Mouse (Mus musculus): ENCODE results near the gene Pi16.
A peak's percentile ranks its signal among the peaks of the same experiment; 100 is the strongest.
"Not testable (repeated sequence)": the region's sequence is repeated elsewhere in the genome, so short reads cannot be mapped to it uniquely, and the experiment has no call there.

The Pi16 gene

DNA sequence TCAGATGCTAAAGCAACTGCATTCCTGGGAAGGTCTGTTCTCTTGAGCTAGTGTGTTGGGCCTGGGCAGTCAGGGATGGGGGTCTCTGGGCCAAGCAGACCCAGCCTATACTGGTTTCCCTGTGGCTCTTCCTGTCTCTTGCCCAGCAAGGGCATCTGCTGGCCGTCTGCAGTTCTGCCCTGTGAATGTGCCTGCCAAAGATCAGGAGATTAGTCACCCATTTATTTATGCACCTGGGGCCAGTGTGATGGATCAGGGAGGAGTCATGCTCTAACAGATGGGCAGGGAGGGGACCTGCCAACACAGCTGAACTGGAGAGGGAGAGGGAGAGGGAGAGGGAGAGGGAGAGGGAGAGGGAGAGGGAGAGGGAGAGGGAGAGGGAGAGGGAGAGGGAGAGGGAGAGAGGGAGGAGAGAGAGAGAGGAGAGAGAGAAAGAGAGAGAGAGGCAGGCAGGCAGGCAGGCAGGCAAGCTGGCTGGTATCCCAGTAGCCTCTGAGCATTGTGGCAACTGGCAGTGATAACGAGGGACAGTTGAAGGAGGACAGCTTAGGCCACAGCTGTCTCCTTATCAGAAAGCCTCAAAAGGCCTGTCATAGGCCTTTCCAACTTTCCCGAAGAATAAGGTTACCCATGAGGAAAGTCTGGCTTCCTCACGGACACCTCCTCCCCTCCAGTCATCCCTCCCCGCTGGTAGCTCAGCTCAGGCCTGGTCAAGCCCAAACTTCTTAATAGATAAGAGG is 13.4 kb downstream of the Pi16 start:
- no peak for DNase-seq (ENCODE audit: low spot score)

DNA sequence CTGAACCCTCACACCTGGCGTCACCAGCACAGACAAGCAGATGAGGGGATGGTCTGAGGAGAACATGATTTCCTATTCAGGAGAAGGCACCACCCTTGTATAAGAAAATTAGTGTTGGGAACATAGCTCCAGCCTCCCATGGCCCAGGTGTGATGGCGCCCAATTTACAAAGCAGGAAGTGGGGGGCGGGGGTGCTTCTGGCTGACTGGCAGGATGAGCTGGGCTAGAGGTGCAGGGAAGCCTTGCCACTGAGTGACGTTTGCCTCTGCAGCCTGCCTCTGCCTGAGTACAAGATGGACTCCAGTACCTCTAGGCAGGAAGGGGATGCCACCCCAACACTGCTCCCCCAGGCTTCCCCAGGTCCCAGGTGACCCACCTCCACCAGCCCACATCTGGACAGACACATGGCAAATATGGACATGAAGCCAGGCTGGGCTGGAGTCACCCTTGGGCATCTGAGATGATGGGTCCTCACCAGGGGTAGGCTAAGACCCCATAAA is 14.8 kb downstream of the Pi16 start:
- no peak for DNase-seq (ENCODE audit: low spot score)

DNA sequence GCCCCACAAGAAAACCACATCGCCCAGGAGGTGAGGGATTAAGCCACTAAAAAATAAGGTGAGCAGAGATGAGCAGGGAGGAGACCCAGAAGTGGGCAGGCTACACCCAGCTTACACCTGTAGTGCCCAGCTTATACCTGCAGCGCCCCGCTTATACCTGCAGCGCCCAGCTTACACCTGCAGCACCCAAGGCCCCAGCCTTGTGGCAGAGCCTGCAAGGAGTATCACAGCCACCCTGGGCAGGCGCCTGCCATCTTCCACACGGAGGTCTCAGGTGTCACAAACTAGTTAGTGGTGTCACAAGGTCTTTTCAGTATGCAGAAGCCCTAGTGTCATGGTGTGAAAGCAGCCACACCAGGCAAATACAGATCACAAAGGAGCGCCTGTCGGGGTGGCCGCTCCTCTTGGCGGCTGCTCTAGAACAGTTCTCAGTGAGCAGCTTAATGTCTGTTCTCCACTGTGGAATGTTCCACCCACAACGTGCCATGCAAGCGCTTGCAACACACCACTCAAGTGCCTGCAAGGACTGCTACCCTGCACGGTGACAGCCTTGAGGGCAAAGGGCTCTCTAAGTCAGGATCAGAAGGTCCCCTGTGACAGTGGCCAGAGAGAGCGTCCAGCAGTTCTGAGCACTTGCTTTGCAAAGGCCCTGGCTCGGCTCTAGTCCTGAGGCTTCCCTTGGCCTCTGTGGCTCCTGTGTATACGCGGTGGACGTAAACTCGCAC is 18.9 kb downstream of the Pi16 start:
- DNase-seq (ENCODE audit: low spot score): no peak

DNA sequence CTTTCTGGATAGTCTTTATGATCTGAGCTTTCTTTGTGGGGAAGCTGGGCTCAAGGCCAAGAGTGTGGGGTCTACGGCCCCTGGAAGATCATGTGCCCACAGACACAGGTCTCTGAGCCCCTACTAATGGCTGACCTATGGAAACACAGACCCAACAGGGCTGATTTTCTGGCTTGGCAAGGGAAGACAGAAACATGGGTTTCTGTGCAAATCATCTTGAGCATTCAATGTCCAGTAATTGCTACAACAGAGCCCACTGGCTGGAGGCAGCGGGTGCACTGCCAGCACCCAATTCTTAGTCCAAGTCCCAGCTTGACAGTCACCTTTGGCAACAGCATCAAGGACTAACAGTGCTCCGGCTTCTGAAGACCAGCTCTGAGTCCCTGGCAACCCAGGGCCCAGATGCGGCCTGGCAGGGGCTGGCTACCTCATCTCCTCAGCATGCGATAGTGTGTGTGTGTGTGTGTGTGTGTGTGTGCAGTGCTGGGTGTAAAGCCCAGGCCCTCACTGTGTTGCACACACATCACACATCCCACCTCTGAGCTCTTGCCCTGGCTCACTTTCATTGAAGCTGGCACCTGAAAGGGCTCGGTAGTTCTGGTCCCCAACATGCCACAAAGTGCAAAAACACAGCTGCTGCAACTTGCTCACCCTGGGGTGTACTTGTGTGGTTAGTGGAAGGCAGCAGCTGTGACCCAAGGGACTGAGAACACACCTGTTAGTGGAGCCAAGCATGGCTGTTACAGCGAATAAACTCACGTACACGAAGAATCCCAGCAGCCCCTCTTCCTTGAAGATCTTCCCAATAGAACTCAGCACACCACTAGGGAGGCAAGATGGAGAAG is 20.7 kb downstream of the Pi16 start:
- DNase-seq (ENCODE audit: low spot score): no peak

DNA sequence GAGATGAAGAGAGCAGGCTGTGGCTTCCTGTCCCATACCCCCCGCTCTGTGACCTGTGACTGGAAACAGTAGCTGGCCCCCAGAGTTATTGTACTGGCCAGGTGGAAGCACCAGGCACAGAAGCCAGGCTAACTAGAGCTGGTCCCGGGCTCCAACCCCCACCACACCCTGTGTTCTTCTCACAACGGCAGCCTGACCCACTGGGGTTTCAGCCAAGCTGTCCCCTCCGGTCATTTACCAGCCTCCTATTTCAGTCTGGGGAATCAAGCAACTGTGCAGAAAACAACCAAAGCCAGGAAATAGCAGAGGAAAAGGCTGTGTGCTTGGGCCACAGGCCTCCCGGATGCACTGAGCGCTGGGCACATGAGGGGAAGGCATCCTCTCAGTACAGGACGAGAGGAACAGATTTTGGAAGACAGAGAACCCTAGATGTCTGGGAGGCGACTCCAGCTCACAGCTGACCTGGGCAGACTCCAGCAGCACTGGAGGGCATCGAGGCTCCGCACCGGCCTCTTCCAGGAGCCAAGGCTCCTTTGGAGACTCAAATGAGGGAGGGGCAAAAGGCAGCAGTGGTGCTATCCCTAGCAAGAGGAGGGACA is 21.8 kb downstream of the Pi16 start:
- DNase-seq (ENCODE audit: low spot score): no peak

DNA sequence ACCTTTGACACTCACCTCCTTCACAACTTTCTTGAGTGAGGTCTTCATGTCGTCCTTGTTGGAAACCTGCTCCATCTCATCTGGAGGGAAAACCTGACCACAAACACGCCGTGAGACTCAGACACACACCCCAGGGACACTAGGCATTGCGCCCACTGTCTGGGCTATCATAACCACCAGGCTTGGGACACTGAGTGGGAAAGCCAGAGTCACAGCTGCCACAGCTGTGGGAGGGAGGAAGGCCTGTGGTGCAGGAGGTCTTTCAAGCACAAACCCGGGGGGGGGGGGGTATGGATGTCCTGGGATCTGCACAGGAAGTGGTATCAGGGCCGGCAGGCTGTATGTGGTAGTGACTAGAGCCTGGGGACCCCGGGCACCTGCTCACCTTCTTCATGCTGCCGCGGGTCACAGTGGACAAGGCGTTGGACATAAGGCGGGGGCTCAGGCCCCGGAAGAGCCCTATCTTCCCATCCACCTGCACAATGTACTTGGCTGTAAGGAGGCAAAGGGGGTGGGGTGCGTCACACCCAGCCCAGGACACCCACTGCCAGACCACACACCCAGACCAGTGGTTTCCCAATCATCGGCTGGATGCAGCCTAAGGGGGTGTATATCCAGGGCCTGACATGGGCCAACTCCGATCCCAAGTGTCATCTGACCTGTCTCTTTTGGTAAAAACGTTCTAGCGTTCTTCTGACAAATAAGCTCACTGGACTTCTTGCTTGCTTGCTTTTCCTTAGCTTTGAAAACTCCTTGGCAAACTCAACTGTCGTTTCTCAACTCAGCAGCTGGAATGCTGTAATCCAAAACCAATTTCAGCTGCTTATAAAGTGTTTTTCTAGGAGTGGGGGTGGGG is 23.2 kb downstream of the Pi16 start:
- DNase-seq (ENCODE audit: low spot score): no peak

DNA sequence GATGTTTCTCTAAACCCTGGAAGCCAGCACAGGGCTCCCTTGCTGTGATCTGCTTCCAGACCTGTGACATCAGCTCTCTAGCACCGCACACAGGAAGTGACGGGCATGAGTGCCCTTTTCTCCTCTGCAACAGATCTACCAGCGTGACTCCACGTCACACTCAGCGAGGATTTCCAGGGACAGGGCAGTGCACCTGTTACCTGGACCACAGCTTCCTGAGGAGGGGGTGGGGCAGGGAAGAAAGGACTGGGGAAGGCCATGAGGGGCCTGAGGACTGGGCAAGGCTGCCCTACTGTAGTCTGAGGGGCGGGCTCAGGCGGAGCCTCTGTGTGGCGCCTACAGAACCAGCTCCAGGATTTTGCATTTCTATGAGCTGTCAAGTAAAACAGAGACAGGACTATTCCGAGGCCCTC is 24.1 kb downstream of the Pi16 start:
- DNase-seq (ENCODE audit: low spot score): no peak

DNA sequence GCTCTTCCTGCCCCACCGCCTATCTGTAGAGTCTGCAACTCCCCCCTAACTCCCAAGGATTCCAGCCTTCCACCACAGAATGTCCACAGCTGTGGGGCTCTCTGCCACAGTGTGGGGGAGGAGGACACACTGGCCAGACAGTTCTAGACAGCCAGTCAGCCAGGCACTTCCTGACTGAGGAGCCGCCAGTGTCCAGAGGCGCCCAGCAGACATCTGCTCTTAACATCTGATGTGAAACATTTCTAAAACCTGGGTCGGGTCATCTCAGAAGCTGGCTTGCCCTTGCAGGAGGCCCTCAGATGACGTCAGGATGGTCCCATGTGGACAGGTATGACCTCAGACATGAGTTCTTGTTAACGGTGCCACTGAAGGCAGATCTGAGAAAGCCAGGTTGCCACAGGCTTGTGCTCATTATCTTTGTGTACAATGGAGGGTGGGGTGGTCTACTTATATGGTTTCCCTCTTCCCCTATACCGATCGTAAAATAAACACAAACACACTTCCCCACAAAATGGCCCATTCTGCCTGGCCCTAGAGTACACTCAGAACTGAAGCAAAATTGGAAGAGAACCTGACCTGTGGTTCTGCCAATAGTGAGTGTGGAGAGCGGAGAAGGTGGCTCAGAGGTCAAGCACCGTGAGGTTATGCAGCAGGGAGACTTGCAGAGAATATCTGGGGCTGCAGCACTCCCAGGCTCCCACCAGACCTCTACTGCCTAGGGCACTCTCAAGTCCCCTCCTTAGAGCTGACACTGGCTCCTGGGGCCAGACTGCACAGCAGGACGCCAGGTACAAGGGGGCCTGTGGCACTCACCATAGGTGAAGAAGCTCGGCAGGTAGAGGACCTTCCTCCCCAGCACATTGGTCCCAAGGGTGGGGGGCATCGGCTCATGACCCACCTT is 24.8 kb downstream of the Pi16 start:
- peak; percentile 64 for DNase-seq (ENCODE audit: low spot score)

DNA sequence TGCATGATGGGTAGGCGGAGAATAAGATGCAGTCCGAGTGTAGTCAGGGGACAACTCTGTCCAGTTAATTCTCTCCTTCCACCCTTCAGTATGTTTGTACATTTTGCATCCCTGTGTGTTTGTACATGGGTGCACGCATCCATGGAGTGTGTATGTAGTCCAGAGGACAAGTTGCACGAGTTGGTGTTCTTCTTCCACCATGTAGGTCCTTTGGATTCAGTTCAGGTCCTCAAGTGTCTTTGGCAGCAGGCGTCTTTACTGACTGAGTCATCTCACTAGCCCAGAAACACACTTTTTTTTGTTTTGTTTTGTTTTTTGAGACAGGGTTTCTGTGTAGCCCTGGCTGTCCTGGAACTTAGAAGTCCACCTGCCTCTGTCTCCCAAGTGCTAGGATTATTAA is 25.8 kb downstream of the Pi16 start:
- no peak for DNase-seq (ENCODE audit: low spot score)

DNA sequence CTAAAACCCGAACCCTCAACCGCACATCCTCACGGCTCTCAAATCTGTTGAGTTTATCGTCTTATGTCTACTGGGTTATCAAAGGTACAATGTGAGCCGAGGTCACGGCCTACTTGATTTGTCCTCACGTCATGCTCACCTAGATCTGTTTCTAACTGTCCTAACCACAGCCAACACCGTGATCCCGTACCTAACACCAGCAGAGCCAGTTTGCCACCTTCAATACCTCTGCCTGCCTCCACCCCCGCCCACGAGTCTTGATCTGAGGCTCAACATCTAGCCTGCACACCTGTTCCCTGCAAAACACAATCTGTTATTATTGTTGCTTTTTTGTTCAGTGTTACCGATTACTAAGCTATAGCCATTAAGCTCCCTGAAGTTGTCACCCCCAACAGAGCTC is 27.8 kb downstream of the Pi16 start:
- no peak for DNase-seq (ENCODE audit: low spot score)

DNA sequence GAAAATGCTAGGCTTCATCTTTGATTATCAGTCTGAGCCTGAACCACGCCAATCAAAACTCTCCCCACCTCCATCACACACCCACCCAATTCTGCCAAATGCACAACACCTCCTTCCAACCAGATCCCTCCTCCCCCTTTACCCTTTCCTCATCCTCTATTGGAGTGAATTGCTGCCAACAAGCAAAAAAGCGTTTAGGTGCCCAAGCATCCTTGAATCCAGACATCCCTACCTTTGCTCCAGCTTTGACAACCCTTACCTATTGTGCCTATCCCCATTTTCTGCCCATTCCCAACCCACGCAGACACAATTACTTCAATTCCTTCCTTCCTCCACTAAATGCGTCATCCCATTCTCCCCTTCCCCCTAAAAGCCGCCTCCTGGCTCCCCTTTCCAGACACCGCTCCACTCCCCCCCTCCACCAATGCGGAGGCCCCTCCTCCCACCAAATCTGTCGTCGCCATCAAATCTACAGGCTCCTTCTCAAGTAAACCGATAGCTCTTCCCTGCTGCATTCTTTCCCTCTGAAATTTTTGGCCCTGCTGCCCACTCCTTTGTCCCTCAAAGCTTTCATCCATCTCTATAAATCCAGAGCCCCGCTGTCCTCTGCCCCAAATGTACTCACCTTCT is 29.1 kb downstream of the Pi16 start:
- no peak for DNase-seq (ENCODE audit: low spot score)

DNA sequence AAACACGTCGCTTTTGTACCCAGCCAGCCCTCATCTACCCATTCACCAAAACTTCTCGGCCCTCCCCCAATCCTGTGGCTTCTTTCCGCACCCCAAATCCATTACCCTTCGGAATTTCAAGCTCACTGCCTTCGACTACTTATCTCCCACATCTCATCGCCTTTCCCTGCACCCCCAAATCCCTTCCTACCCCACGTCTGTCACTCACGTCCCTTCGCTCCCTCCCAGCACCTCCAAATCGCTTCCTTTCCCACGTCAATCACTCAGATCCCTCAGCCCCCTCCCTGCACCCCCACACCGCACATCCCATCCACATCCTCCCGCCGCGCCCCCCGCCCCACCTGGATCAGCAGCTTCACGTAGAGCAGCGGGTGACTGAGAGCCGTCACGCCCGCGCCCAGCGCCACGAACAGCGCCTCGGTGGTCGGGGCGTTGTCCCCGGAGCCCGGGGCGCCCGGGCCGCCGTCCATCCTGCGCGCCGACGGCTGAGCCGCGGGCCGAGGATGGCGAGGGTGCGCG is 29.7 kb downstream of the Pi16 start:
- DNase-seq (ENCODE audit: low spot score): no peak

DNA sequence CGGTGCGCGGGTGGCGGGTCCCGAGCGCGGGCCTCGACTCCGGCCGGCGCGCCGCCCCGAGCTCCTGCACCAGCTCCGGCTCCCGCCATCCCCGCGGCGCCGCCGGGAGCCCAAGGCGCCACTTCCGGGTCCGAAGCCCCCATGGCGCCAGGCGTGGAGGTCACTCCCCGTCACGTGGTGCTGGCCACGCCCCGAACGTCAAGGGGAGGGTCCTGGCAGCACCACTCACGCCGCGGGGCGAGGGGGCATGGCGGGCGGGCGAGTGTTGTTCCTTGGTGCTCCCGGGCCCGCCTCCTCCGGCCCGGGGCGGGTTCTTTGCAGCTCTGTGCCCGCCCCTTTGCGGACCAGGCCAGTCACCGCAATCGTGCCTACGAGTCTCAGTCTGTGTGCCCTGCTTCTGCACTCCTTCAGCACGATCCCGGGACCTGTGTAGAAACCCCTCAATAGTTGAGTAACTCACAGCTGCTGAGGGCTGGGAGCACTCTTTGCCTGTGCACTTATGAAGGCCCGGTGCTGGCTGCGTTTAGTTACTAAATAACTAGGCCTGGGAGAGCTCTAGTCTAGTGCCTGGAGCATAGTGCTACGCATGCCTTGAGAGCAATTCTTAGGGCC is 30.3 kb downstream of the Pi16 start, which contains the start of gene Mtch1:
TSS of gene Mtch1 (minus strand) at position 290 of the 612 bp plus-strand sequence.
- peak; percentile 98 for DNase-seq (ENCODE audit: low spot score)

DNA sequence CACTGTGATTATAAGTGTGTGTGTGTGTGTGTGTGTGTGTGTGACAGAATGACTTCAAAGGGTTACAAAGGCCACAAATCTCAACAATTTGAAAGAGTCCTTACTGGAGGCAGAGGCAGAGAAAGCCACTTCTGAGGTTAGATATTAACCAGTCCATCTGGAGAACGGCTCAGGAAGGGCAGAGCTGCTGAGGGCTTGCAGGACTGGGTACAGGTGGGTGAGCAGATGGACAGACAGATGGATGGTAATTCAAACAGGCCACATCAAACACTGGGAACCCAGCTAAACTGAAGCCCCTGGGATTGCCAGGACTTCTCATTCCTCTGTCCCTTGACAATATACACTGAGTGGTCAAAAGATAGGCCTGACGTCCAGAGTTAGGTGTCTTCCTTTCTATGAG is 31.5 kb downstream of the Pi16 start:
- no peak for DNase-seq (ENCODE audit: low spot score)

DNA sequence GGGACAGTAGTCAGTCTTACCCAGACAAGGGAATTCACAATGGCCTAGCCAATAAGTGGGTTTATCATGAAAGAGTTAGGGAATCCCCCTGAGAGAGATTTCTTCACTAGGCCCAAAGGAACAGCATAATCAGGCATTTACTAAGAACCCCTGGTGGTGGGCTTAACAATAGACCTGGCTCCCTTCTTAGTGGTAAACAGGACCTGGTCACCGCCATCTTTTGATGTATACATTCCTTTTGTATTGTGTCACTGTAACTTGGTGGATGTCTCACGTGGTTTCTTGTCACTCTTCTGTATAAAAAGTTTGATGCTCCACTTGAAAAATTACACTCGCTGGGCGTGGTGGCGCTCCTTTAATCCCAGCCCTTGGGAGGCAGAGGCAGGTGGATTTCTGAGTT is 33.6 kb downstream of the Pi16 start:
- DNase-seq (ENCODE audit: low spot score): not testable (repeated sequence)

DNA sequence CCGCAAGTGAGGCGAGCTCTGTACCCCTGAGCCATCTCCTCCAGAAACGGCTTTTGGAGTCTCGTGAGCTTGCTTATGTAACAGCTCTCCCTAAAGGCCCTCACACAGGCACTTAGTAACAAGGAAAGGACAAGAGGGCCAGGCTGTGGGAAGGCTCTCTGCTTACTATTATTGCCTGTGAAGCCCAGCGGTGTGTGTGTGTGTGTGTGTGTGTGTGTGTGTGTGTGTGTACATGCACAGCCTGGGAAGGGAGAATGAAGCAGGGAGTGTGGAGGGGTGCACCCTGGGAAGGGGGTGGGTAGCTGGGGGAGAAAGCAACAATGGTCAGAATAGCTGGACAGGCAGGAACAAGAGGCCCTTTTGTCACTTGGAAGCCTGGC is 38.0 kb downstream of the Pi16 start:
- DNase-seq (ENCODE audit: low spot score): no peak

DNA sequence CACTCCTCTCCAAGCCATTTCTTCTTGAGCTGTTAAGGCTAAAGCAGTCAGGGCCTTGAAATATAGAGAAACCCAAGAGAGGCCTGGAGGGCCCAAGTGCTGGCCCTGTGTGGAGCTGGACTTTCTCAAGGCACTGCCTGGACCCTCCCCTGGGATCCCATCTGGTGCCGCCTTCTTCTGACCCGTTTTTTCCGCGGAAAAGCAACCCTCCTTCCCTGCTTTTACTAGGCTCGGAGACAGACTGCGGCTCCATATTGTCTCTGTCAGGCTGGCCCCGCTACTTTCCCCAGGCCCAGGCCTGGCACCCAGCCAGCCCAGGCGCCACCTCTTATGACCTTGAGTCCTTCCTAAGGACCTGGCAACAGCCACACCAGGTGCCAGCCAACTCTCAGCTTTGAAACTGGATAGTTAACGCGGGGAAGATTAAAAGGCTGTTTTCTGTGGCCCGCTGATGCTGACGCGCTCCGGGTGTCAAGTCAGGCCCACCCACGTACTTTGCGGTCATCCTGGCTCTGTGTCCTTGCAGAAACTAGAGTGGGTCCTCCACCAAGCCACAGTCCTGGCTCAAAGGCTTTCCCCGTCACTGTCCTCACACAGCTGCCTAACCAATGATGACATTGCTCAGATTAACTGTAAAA is 38.5 kb downstream of the Pi16 start:
- peak; percentile 64 for DNase-seq (ENCODE audit: low spot score)

DNA sequence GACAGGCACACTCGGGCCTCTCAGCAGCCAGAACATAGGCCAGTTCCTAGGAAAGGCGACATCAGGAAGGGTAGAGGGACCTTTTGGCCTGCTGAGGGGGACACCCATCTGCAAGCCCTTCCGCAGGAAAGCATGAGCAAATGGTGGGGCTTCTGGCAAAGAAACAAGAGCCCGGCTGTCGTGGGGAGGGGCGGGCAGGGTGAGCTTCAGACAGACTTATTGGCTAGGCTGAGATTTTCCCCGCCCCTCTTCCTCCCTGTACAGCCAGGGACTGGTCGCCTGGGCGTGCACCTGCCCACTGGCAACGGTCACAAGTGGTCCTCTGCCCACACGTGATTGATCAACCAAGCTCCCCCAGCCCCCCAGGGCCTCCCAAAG is 39.0 kb downstream of the Pi16 start:
- DNase-seq (ENCODE audit: low spot score): peak; percentile 56

DNA sequence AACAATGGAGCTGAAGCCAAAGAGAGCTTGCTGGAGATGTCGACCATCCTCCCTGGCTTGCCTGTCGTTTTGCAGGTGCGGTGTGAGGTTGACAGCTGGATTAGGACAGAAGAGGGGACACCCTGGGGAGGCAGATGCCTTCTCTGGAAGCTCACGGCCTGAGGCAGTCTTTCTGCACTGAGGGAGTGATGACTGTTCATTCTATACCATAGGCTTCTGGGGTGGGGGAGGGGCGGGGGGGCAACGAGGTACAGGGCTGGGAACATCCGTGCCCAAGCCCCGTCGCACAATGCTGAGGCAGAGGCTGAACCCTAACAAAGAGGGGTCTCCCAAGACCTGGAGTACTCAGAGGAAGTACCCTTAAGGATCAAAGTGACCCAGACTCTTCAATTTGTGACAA is 39.4 kb downstream of the Pi16 start:
- DNase-seq (ENCODE audit: low spot score): no peak
